Mouse (Mus musculus): Measurements from ENCODE around the gene Plekhh1. TPM values are rescaled to one million over a fixed set of nuclear protein-coding genes. Genes with fewer than 3 reads are reported as not detected.
A peak's percentile ranks its signal among the peaks of the same experiment; 100 is the strongest.

Plekhh1 gene
- polyA plus RNA-seq, 1 experiment from 2014 or later, result 5.8 TPM

DNA sequence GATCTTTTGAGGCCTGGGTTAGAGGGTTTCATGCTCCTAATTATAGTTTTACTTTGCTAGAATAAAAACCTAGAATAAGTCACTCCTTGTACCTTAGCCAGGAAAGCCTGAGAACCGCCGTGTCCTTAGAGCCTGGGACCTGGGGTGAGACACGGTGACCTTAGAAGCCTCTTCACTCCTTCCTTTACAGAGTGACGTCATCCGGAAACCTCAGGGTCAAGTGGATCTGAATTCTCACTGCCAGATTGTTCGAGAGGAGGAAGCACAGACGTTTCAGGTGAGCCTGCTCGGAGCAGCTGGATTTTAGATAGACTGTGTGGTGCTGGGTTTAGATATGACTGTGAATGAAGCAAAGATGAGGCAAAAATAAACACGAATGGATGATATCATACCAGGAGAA lies 37.5 kb downstream of the Plekhh1 start:
- WGBS, result 75% methylated on average over 9 of the region's 9 CpGs
- Histone ChIP-seq H3K4me3 (no peak overlapping the region), H3K36me3 (peaks cover 69% of the 10 kb centered on the region), H3K9me3 (no peaks in the 10 kb centered on the region), H3K27me3 (ENCODE audit: insufficient read depth, poor library complexity, severe bottlenecking) (no peaks in the 10 kb centered on the region), H3K4me1 (peaks cover 6% of the 10 kb centered on the region), H3K27ac (no peak overlapping the region)
- DNase-seq (ENCODE audit: low spot score), result no peak

DNA sequence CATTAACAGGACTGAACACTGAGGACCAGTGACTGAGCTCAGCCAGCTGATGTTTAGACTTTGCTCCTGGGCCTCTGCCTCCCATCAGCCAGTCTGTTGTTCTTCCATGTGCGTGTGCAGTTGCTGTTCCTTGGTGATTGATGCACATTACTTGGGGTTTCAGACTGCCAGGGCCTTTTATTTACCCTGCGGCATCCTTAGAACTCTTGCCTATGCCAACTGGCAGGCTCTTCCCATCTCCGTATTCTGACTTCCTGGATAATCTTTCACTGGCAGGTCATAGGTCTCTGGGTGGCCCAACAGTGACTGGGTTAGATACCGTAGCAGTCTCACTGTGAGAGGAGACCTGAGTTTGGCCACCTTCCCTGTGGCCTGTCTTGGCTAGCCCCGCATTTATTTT lies 38.6 kb downstream of the Plekhh1 start:
- no peak overlapping the region for H3K4me3 ChIP-seq
- peaks cover 75% of the 10 kb centered on the region for H3K36me3 ChIP-seq

GRCm38 (mm10) chr12:79068306-79068705 lies 39.3 kb downstream of the Plekhh1 start:
- DNase-seq (ENCODE audit: low spot score), result no peak
- peaks cover 83% of the 10 kb centered on the region for H3K36me3 ChIP-seq
- 90% methylated on average over 11 of the region's 11 CpGs for WGBS

More for the DNA sequence above, 38.6 kb downstream of the Plekhh1 start:
- Histone ChIP-seq H3K27me3 (ENCODE audit: insufficient read depth, poor library complexity, severe bottlenecking) (no peaks in the 10 kb centered on the region), H3K4me1 (no peaks in the 10 kb centered on the region; the same call in 1 of the 2 replicates), H3K27ac (no peak overlapping the region), H3K9me3 (no peaks in the 10 kb centered on the region)
- 87% methylated on average over 5 of the region's 5 CpGs for WGBS
- DNase-seq (ENCODE audit: low spot score), result no peak

GRCm38 (mm10) chr12:79069187-79069608 lies 40.2 kb downstream of the Plekhh1 start:
- Histone ChIP-seq H3K36me3 (peaks cover 85% of the 10 kb centered on the region), H3K9me3 (no peaks in the 10 kb centered on the region), H3K4me3 (no peak overlapping the region), H3K27ac (no peak overlapping the region), H3K4me1 (no peaks in the 10 kb centered on the region; the same call in 1 of the 2 replicates), H3K27me3 (ENCODE audit: insufficient read depth, poor library complexity, severe bottlenecking) (no peaks in the 10 kb centered on the region)
- DNase-seq (ENCODE audit: low spot score), result no peak
- 87% methylated on average over 6 of the region's 6 CpGs for WGBS

More at GRCm38 (mm10) chr12:79068306-79068705, 39.3 kb downstream of the Plekhh1 start:
- Histone ChIP-seq H3K27ac (no peak overlapping the region), H3K4me1 (no peaks in the 10 kb centered on the region; the same call in 1 of the 2 replicates), H3K4me3 (no peak overlapping the region), H3K27me3 (ENCODE audit: insufficient read depth, poor library complexity, severe bottlenecking) (no peaks in the 10 kb centered on the region), H3K9me3 (no peaks in the 10 kb centered on the region)

GRCm38 (mm10) chr12:79069916-79070315 lies 41.0 kb downstream of the Plekhh1 start:
- Histone ChIP-seq H3K36me3 (peaks cover 84% of the 10 kb centered on the region), H3K9me3 (no peaks in the 10 kb centered on the region), H3K27me3 (ENCODE audit: insufficient read depth, poor library complexity, severe bottlenecking) (no peaks in the 10 kb centered on the region), H3K4me3 (no peak overlapping the region), H3K27ac (no peak overlapping the region), H3K4me1 (no peaks in the 10 kb centered on the region; the same call in 1 of the 2 replicates)
- no peak for DNase-seq (ENCODE audit: low spot score)
- WGBS, result 87% methylated on average over 6 of the region's 6 CpGs

DNA sequence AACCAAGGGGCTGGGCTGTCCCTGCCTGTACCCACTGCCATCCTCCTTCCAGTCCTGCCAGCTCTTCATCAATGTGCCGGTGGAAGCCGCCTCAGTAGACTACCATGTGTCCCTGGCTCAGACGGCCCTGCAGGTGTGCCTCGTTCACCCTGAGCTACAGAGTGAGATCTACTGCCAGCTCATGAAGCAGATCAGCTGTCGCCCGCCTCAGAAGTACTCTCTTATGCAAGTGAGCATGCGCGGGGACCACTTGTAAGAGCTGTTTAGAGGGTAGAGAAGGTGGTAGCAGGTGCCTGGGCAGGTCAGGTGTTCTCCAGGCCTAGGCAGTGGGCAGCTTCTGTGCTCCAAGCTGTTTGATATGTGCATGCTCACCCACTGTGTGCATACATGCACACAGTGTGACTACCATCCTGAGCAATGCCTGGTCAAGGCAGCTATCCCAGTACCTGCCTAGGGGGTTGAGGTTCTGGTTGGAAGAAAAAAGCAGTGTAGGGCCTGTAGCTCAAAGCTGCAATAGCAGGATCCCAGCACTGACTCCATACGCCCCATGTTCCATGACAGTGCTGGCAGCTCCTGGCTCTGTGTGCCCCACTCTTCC lies 41.9 kb downstream of the Plekhh1 start:
- H3K36me3 ChIP-seq, result peaks cover 83% of the 10 kb centered on the region

GRCm38 (mm10) chr12:79072576-79072975 lies 43.6 kb downstream of the Plekhh1 start:
- no peaks in the 10 kb centered on the region for H3K9me3 ChIP-seq
- WGBS, result 90% methylated on average over 6 of the region's 6 CpGs
- peaks cover 90% of the 10 kb centered on the region for H3K36me3 ChIP-seq
- no peak overlapping the region for H3K27ac ChIP-seq
- no peaks in the 10 kb centered on the region for H3K27me3 ChIP-seq (ENCODE audit: insufficient read depth, poor library complexity, severe bottlenecking)
- H3K4me1 ChIP-seq, result no peaks in the 10 kb centered on the region; the same call in 1 of the 2 replicates
- DNase-seq (ENCODE audit: low spot score), result no peak
- no peak overlapping the region for H3K4me3 ChIP-seq

More for the DNA sequence above, 41.9 kb downstream of the Plekhh1 start:
- Histone ChIP-seq H3K27me3 (ENCODE audit: insufficient read depth, poor library complexity, severe bottlenecking) (no peaks in the 10 kb centered on the region), H3K9me3 (no peaks in the 10 kb centered on the region), H3K4me1 (no peaks in the 10 kb centered on the region; the same call in 1 of the 2 replicates), H3K27ac (no peak overlapping the region), H3K4me3 (no peak overlapping the region)
- DNase-seq (ENCODE audit: low spot score), result no peak
- 86% methylated on average over 9 of the region's 9 CpGs for WGBS

- no peaks in the 10 kb centered on the region for H3K9me3 ChIP-seq
- H3K36me3 ChIP-seq, result peaks cover 90% of the 10 kb centered on the region
- no peaks in the 10 kb centered on the region for H3K27me3 ChIP-seq (ENCODE audit: insufficient read depth, poor library complexity, severe bottlenecking)
- H3K4me1 ChIP-seq, result no peaks in the 10 kb centered on the region
- no peak for DNase-seq (ENCODE audit: low spot score)
- WGBS, result 88% methylated on average over 6 of the region's 6 CpGs
- no peak overlapping the region for H3K4me3 ChIP-seq
- no peak overlapping the region for H3K27ac ChIP-seq
Observed at GRCm38 (mm10) chr12:79073362-79073761, 44.4 kb downstream of the Plekhh1 start.

- Histone ChIP-seq H3K27me3 (ENCODE audit: insufficient read depth, poor library complexity, severe bottlenecking) (no peaks in the 10 kb centered on the region), H3K9me3 (no peaks in the 10 kb centered on the region), H3K27ac (peak within 1 kb of the TSS; percentile 94), H3K4me3 (peak within 1 kb of the TSS; percentile 94), H3K4me1 (no peaks in the 10 kb centered on the region; the same call in 1 of the 2 replicates), H3K36me3 (peaks cover 14% of the 10 kb centered on the region; the same call in 1 of the 2 replicates)
- WGBS, result under 1% methylated on average over 53 of the region's 53 CpGs
- DNase-seq (ENCODE audit: low spot score), result peak; percentile 96
Observed at GRCm38 (mm10) chr12:79089182-79089812, 60.3 kb downstream of the Plekhh1 start, which contains the start of gene Pigh. Gene Pigh (minus strand): TSS chr12:79089651.

DNA sequence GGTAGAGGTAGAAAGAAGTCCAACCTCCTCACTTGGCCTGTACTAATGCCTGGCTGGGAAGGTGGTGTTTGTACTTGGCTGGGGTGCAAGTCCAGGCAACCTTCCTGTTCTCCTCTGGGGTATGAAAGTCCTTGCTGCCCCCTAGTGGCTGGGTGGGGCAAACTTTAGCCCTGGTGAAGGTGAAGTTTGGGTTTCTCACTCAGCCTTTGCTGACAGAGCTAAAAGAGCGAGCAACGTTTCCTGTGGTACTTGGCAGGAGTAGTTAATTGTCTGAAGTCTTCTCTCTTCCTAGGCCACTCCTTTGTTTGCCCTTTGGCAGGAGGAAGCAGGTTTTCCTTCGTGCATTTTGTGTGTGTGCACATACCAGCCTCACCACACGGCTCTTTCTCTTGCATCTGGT lies 63.6 kb downstream of the Plekhh1 start:
- no peak overlapping the region for H3K27ac ChIP-seq
- no peak overlapping the region for H3K4me3 ChIP-seq
- H3K9me3 ChIP-seq, result no peaks in the 10 kb centered on the region
- no peaks in the 10 kb centered on the region; the same call in 1 of the 2 replicates for H3K4me1 ChIP-seq
- no peak for DNase-seq (ENCODE audit: low spot score)
- WGBS, result 42% methylated on average over 4 of the region's 4 CpGs
- no peaks in the 10 kb centered on the region for H3K36me3 ChIP-seq
- H3K27me3 ChIP-seq (ENCODE audit: insufficient read depth, poor library complexity, severe bottlenecking), result no peaks in the 10 kb centered on the region

- no peaks in the 10 kb centered on the region for H3K36me3 ChIP-seq
- WGBS, result 58% methylated on average over 3 of the region's 3 CpGs
- peaks cover 9% of the 10 kb centered on the region; the same call in 1 of the 2 replicates for H3K4me1 ChIP-seq
- H3K27ac ChIP-seq, result no peak overlapping the region
- H3K9me3 ChIP-seq, result no peaks in the 10 kb centered on the region
- H3K4me3 ChIP-seq, result no peak overlapping the region
- no peak for DNase-seq (ENCODE audit: low spot score)
- no peaks in the 10 kb centered on the region for H3K27me3 ChIP-seq (ENCODE audit: insufficient read depth, poor library complexity, severe bottlenecking)
Observed at GRCm38 (mm10) chr12:79097106-79097752, 68.3 kb downstream of the Plekhh1 start.

DNA sequence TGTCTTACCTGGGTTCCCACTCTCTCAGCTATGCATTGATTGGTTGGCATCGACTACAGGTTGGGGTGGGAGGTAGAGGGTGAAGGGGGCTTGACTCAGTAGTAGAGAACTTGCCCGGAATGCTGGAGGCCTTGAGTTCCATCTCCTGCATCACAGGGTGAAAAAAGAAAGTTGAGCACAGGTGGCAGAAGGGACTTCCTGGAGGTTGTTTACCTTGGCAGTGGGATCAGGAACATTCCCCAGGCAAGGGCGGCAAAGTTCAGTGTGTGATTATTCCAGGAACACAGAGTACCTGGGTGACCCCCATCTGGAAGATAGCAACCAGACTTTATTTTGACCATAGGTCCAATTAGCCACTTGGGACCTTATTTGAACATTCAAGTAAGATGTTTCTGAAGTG lies 74.8 kb downstream of the Plekhh1 start:
- DNase-seq (ENCODE audit: low spot score), result no peak
- no peak overlapping the region for H3K4me3 ChIP-seq
- peaks cover 9% of the 10 kb centered on the region; the same call in 1 of the 2 replicates for H3K4me1 ChIP-seq
- H3K9me3 ChIP-seq, result no peaks in the 10 kb centered on the region
- H3K27ac ChIP-seq, result no peak overlapping the region
- 70% methylated on average over 3 of the region's 3 CpGs for WGBS
- no peaks in the 10 kb centered on the region for H3K36me3 ChIP-seq
- H3K27me3 ChIP-seq (ENCODE audit: insufficient read depth, poor library complexity, severe bottlenecking), result no peaks in the 10 kb centered on the region

DNA sequence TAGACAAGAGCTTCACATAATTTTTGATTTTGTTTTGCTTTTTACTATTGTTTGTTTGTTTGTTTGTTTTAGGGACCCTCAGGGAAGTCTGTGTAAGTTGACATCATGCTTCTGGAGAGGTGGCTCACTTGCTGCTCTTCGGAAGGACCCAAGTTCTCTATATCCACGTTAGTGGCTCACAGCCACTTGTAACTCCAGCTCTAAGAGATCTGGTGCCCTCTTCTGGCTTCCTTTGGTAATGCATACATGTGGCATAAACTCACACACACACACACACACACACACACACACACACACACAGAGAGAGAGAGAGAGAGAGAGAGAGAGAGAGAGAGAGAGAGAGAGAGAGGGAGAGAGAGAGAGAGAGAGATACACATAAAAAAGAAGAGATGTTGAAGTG lies 75.6 kb downstream of the Plekhh1 start:
- H3K4me3 ChIP-seq, result no peak overlapping the region
- H3K27me3 ChIP-seq (ENCODE audit: insufficient read depth, poor library complexity, severe bottlenecking), result no peaks in the 10 kb centered on the region
- peaks cover 16% of the 10 kb centered on the region; the same call in 1 of the 2 replicates for H3K4me1 ChIP-seq
- no peaks in the 10 kb centered on the region for H3K36me3 ChIP-seq
- H3K9me3 ChIP-seq, result no peaks in the 10 kb centered on the region
- no peak overlapping the region for H3K27ac ChIP-seq
- 63% methylated on average over 2 of the region's 2 CpGs for WGBS
- no peak for DNase-seq (ENCODE audit: low spot score)

All from heart, embryonic 10.5 days (tissue).